Mouse (Mus musculus) embryo, embryonic 10.5 days (tissue): ENCODE measurements at regions not wholly inside any gene's neighbourhood (a gene's known extent, or its start where the extent isn't known, plus 50 kb on each side); places are given as distances from the start of the nearest gene placed in this dataset.
A peak's percentile ranks its signal among the peaks of the same experiment; 100 is the strongest.

Experiments used
- DNase-seq: peaks from one replicate; pipeline ENCODE4 v3.0.0-alpha.2; 2015; ENCODE audit warnings: low spot score

- DNase-seq: no peak
Measured at GRCm38 (mm10) chr13:46222031-46222430, 51.5 kb upstream of the Stmnd1 start.

GRCm38 (mm10) chr13:46218101-46218701 lies 55.3 kb upstream of the Stmnd1 start:
- DNase-seq: no peak

DNA sequence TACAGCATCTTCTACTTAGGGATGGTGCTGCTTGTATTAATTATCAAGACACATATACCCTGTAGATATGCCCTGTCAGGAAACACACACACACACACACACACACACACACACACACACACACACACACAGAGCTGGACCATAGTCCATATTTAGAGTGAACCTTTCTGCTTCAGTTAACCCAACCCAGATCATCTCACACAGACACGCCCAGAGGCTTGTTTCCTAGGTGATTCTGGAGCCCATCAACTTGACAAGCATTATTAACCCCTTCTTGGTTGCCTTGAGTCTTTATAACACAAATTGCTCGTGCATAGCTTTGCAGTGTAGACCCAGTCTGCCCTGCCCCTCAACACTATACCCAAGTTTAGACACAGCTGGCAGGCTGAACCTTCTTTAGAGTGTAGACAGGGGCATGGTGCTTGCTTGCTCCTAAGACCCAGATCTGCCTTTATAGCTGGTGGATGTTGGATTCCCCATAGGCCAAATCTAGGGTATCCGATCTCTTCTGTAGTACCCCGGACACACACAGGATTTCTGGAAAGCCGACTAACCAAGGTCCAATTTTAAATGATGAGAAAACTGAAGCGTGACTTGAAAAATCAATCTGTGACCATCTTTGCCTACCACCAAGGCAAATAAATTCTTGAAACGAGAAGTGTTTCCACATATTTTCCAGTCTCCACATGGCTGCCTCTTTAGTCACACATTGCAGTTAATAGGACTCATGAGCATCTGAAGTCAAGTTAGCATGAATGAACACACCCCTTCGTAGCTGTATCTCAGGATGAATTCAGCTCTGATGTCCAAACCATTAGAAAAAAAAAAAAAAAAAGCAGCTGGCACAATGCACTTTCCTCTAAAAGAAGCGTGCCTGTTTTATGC lies 56.3 kb upstream of the Stmnd1 start:
- DNase-seq: peak; percentile 32

GRCm38 (mm10) chr13:46203551-46203950 lies 70.0 kb upstream of the Stmnd1 start:
- DNase-seq: no peak

DNA sequence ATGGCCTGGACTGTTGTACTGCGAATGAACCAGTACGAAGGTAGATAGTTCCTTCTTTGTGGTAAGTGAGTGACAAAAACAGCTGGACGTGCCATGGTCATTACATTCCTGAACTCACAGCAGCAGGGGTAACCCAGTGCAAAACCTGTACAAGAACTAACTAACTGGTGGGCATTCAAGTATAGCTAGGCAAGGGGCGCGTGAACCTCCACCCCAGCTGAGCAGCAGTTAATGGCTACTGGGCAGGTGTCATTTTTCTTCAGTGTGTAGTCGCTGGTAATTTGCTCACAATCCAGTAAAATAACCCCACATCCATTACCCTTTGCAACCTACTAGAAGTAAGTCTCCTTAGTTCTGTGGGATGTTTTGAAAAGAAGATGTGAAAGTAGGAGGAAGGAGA lies 70.9 kb upstream of the Stmnd1 start:
- DNase-seq: no peak

- peak; percentile 42 for DNase-seq
Measured at GRCm38 (mm10) chr13:46201029-46201599, 72.4 kb upstream of the Stmnd1 start.

DNA sequence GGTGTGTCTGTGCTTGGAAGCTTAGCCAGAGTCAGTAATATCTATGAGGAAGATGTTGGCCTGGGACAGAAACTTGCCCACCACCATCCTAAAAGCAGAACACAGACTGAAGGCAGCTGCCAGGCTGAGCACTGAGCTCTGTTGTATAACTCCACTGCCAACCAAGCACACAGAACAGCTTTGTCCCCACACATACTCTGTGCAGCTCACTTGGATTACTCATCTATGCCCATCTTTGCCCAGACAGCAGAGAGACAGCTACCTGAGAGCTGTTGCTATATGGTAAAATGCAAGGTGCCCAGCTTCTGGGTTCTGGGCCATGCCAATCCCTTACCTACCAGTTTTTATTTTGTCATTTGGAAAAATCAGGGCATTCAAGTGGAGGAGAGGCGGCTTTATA lies 80.4 kb upstream of the Stmnd1 start:
- DNase-seq: no peak

- no peak for DNase-seq
Measured at GRCm38 (mm10) chr13:46189726-46190125, 83.8 kb upstream of the Stmnd1 start.

GRCm38 (mm10) chr13:46182851-46183250 lies 90.7 kb upstream of the Stmnd1 start:
- peak; percentile 42 for DNase-seq

- DNase-seq: peak; percentile 59
Measured at GRCm38 (mm10) chr13:46180606-46181133, 92.9 kb upstream of the Stmnd1 start.

DNA sequence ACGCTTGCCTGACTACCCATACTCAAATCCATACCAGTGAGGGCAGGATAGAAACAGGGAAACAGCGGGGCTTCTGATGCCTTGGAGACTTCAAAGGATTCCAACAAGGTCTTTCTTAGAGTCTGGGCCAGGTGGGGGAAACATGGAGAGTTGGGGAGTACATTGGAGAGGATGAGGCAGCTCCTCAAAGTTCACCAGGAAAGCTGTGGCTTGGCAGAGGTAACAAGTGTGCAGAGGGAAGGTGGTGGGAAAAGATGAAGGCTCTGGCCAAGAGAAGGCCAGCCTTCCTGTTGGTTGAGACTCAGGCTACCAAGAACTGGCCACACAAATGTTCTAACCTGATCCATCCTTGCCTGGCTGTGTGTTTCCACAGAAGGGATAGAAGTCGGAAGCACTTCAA lies 93.6 kb upstream of the Stmnd1 start:
- DNase-seq: no peak

DNA sequence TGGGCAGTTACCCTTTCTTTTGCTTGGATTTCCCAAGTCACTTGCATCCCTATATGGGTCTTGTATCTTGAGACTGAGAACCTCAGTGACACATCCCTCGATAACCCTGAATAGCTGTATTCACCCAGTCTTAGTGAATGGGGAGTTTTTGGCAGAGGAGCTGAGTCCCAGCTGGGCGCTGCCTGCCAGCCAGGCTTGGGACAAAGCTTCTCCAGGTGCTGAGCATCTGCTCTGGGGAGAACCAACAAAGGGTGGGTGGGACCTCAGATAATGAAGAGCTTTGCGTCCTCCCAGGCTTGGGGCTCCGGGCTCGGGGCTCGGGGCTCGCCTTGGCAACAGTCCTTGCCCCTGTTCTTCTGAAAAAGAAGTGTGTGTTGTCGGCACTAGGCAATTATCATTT lies 100.4 kb upstream of the Stmnd1 start:
- DNase-seq: no peak

- peak; percentile 89 for DNase-seq
Measured at GRCm38 (mm10) chr13:46162025-46162374, 111.5 kb upstream of the Stmnd1 start.

DNA sequence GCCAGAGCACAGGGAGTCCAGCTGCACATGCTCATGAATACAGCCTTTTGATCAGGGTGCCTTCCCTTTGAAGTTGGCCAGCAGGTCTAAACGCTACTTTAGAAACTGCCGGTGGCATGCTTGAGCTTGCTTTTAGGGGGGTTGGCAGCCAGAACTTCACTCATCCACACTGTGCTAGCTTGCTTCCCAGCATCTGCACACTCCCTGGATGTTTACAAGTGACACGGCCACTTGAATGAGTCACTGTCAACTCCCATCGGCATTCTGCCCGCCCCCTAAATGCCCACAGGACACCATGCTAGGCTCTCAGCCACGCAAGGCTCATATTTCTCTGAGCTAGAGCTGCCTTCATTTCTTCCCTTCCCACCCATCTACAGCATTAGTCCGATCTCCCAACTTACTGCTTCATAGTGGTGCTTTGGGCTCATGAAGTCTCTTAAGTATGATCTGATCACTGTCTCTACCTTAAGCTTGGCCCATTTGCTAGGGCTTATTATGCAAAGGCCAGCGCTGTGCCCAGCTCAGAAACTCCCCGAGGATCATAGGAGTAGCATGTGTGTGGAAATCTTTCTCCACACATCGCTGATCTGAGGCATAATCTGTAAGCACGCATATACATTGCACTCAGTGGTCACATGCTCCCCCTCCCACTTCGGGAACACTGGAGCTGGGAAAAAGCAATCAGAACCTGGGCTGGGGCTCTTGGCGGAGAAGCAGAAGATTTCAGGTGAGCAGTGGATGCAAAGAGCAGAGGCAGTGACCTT lies 112.1 kb upstream of the Stmnd1 start:
- DNase-seq: peak; percentile 22

DNA sequence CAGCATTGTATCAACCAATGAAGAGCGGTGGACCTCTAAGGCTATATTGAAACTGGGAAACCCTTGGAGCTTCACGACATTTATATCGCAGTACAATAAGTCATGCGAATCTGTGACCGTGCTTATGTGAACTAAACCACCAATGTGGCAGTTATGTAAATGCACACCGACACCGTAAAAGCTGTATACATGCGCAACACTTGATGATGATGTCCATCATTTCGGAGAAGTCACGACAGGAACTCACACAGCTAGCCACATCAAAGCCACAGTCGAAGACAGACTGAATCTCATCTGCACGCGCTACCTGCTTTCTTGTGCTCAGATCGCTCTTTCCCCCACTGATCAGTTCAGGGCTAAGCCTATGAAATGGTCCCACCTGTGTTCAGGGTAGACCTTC lies 114.2 kb upstream of the Stmnd1 start:
- no peak for DNase-seq

- no peak for DNase-seq
Measured at GRCm38 (mm10) chr13:46153282-46154260, 120.0 kb upstream of the Stmnd1 start.

DNA sequence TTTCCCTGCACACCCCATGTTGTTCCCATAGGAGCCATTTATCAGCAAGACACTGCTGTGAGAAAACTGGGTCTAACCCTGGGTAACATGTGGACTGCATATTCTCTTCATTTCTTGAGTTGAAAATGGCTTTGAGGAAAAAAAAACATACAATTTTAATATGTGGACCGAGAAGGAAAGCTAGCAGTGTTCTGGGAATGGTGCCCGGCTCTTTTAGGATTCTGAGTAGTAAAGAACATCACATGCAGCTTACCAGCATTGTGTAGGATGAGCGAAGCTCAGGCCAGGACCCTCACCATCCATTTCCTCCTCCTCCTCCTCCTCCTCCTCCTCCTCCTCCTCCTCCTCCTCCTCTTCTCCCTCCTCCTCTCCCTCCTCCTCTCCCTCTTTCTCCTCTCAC lies 133.5 kb upstream of the Stmnd1 start:
- DNase-seq: no peak

GRCm38 (mm10) chr13:46139251-46139650 lies 134.3 kb upstream of the Stmnd1 start:
- no peak for DNase-seq

DNA sequence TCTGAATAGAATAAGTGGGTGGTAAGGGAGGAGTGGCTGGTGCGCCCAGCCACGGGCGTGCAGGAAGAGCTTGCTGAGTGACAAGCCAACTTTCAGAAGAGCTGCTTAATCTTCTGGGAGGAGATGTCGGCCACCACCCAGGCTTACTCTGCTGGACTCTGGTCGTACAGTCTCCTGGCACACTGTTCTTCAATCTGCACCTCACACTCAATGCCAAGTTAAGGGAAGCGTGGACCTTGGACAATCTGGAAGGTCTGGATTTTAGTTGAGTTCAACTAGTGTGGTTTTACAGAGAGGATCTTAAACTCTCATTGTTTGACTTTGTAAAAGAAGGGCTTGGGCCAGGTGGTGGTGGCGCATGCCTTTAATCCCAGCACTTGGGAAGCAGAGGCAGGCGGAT lies 138.1 kb upstream of the Stmnd1 start:
- DNase-seq: no peak

- DNase-seq: no peak
Measured at GRCm38 (mm10) chr13:46129236-46129855, 144.2 kb upstream of the Stmnd1 start.

DNA sequence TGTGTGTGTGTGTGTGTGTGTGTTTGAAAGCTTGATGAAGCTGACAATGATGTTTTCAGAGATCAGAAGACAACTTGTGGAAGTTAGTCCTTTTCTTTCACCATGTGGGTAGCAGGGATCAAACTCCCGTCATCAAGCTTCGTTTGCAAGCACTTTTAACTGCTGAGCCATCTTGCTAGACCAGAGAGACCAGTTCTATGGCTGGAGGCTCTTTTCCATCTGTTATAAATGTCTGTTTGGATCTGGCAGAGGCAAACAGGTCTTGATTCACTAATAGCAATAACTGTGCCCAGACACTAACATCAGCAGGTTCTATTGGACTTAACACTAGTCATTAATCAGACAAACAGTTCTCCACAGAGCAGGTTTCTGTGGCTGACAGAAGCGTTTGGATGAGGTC lies 150.1 kb upstream of the Stmnd1 start:
- peak; percentile 3 for DNase-seq
